Mouse (Mus musculus) ES-E14 (cell line): ENCODE measurements at regions not wholly inside any gene's neighbourhood (a gene's known extent, or its start where the extent isn't known, plus 50 kb on each side); places are given as distances from the start of the nearest gene placed in this dataset.

Experiments used
- DNase-seq: peaks from one replicate; pipeline ENCODE4 v3.0.0-alpha.2; 2013; ENCODE audit warnings: low read depth, low spot score
- H3K27ac ChIP-seq: 2 replicates; pipeline ENCODE4 v1.5.1; 2012; ENCODE audit warnings: low read depth, mild to moderate bottlenecking, low read length, moderate library complexity, mixed read lengths; ENCODE audit not compliant: poor library complexity, insufficient read depth, severe bottlenecking
- H3K36me3 ChIP-seq: 2 replicates; pipeline ENCODE4 v1.6.1; 2012; ENCODE audit warnings: mild to moderate bottlenecking, low read length, moderate library complexity, mixed read lengths; ENCODE audit not compliant: control insufficient read depth, poor library complexity, insufficient read depth, severe bottlenecking
- H3K4me1 ChIP-seq, 2 experiments: fragments of 150-350 bp in 1 of 2; sonication (generic) in 1 of 2; 2 replicates each; pipeline ENCODE4 v1.6.1; 2012; ENCODE audit warnings: low read length in 2 of 2, mild to moderate bottlenecking in 1 of 2, mixed read lengths in 1 of 2; ENCODE audit not compliant: control insufficient read depth in 2 of 2, insufficient read depth in 2 of 2, poor library complexity in 1 of 2
- H3K4me3 ChIP-seq, 2 experiments: fragments of 150-350 bp in 1 of 2; sonication (generic) in 1 of 2; 2 replicates each; pipeline ENCODE4 v1.5.1; 2012; ENCODE audit warnings: low read length in 2 of 2, low read depth in 1 of 2, mild to moderate bottlenecking in 1 of 2, mixed read lengths in 1 of 2; ENCODE audit not compliant: insufficient read depth in 1 of 2, poor library complexity in 1 of 2, severe bottlenecking in 1 of 2
- H3K9ac ChIP-seq: 2 replicates; pipeline ENCODE4 v1.6.1; 2012; ENCODE audit warnings: low read depth, mild to moderate bottlenecking, low read length, mixed read lengths; ENCODE audit not compliant: poor library complexity, insufficient read depth, severe bottlenecking
- H3K9me3 ChIP-seq: fragments of 150-350 bp; sonication (generic); 2 replicates; pipeline ENCODE4 v1.6.1; 2012; ENCODE audit warnings: low read depth, mild to moderate bottlenecking, low read length; ENCODE audit not compliant: control insufficient read depth, insufficient read depth
- CHD2 ChIP-seq: IDR thresholded peaks from 2 replicates; pipeline ENCODE4 v1.6.1; 2014; ENCODE audit warnings: mild to moderate bottlenecking, low read depth, low read length, inconsistent platforms
- HCFC1 ChIP-seq: IDR thresholded peaks from 2 replicates; pipeline ENCODE4 v1.6.1; 2012; ENCODE audit warnings: low read length, inconsistent platforms, borderline replicate concordance; ENCODE audit not compliant: insufficient read depth
- MAFK ChIP-seq: IDR thresholded peaks from 2 replicates; pipeline ENCODE4 v1.6.1; 2014; ENCODE audit warnings: mild to moderate bottlenecking, low read depth, low read length, inconsistent platforms; ENCODE audit not compliant: insufficient read depth
- ZC3H11A ChIP-seq: IDR thresholded peaks from 2 replicates; pipeline ENCODE4 v1.6.1; 2012; ENCODE audit warnings: low read depth, mild to moderate bottlenecking, inconsistent platforms, low read length, borderline replicate concordance
- ZNF384 ChIP-seq: IDR thresholded peaks from 2 replicates; pipeline ENCODE4 v1.6.1; 2012; ENCODE audit warnings: low read depth, low read length, inconsistent platforms
- in situ Hi-C, 2 experiments: fragments of 600-800 bp; cut with MboI; formaldehyde crosslinking; loops; one replicate each; pipeline ENCODE4 v1.15.1; 2025; ENCODE audit warnings: low sequenced_read_pairs in 2 of 2, inconsistent platforms in 1 of 2; ENCODE audit not compliant: unreplicated experiment in 2 of 2

DNA sequence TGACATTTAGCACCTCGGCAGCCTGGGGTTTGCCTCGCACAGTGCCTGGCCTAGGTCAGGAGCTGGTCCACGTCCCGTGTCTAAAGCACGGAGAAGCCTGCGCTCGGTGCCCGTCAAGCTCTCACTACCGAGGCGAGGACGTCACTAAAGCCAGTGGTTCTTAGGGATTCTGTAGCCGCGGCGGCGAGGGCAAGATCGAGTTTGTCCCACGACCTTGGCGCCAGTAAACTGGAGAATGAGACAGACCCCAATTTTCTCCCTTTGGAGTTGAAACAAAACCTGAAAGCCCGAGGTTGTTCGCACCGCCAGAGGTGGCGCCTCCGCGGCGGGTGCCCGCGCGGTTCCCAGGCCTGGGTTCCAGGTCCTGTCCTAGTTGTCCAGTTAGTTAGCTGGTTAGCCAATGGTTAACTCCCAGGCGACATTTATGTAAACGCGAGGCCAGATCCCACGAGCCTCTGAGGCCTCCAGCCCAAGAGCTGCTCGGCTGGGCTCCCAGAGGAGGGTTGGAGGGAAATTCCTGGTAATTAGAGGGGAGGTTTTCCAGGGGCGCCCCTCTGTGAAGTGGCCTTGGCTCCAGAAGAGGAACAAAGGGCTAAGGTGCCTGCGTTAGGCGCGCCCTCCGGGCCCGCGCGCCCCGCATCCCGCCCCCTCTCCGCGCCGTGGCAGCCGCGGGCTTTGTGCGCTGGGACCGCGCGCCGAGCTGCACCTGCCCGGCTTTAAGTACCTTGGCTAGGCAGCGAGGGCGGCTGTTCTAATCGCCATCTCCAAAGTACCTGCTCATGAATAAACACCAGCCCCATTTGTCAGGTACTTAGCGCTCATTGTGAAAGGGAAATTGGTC lies 74.0 kb downstream of the Rhcg start:
- no peak overlapping the region for H3K27ac ChIP-seq
- no peak overlapping the region for H3K9ac ChIP-seq
- no peaks in the 10 kb centered on the region for H3K36me3 ChIP-seq
- peak overlapping the region in 1 of 2 experiments; percentile 5; a peak in 2 of 4 replicates for H3K4me3 ChIP-seq
- H3K4me1 ChIP-seq = peaks cover 0 to 4% of the 10 kb centered on the region in 2 experiments; a peak in 1 of 4 replicates
- no peaks in the 10 kb centered on the region for H3K9me3 ChIP-seq
- TF ChIP-seq HCFC1 (no peak), MAFK (no peak), ZC3H11A (no peak), ZNF384 (no peak), CHD2 (no peak)
- no peak for DNase-seq
- in situ Hi-C loops = no loop called here

DNA sequence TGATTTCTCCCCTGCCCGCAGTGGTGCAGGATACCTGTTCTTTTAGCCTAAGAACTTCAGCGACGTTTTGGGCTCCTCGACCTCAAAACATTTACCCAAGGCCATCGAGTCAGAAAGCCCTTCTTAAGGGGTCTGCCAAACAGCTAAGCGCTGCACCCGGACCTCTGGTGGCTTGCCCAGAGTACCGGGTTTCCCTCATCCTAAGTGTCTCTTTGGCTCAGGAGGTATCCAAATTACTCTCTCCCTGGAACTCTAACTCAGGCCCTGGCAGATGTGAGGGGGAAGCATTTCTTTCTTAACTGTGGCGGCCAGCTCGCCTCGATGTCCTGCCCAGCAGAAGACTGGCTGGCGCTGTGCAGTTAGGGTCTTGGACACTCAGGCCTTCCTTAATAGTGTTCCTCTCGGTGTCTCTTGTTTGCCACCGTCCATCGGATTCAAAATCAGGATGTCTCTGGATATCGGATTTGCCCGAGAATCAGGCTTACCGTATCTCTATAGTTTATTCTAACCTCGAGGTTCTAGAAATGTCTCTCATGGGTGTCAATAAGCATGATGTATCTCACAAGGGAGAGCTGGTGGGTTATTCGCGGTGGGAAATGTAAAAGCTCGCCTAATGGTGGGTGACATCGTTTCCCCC lies 75.0 kb downstream of the Rhcg start:
- H3K27ac ChIP-seq = no peak overlapping the region
- H3K4me1 ChIP-seq = peaks cover 0 to 4% of the 10 kb centered on the region in 2 experiments; a peak in 1 of 4 replicates
- H3K36me3 ChIP-seq = no peaks in the 10 kb centered on the region
- in situ Hi-C loops = no loop called here
- H3K9ac ChIP-seq = no peak overlapping the region
- no peaks in the 10 kb centered on the region for H3K9me3 ChIP-seq
- TF ChIP-seq CHD2 = no peak
- no peak for TF ChIP-seq HCFC1
- no peak for TF ChIP-seq ZNF384
- no peak for TF ChIP-seq MAFK
- no peak for TF ChIP-seq ZC3H11A
- no peak for DNase-seq
- H3K4me3 ChIP-seq = no peak overlapping the region

DNA sequence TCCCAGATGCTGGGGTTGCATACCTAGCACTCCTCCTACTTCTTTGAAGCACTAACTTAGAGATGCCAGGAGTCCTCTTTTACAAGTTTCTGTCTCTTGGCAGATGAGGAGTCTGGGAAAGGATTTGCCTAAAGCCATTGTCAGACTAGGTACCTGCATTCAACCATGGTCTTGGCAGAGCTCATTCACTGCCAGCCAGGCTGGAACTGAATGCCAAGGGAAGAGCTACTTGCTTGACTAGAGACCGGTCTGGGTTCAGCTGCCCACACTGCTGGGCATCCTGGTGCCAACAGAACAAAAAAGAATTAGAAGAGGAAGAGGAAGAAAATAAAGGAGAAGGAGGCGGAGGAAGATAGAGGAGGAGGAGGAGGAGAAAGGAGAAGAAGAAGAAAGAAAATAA lies 74.1 kb upstream of the Polg start:
- no peak overlapping the region for H3K4me3 ChIP-seq
- no peak overlapping the region for H3K9ac ChIP-seq
- in situ Hi-C loops = no loop called here
- H3K36me3 ChIP-seq = no peaks in the 10 kb centered on the region
- no peak overlapping the region for H3K27ac ChIP-seq
- no peak for DNase-seq
- no peaks in the 10 kb centered on the region for H3K9me3 ChIP-seq
- H3K4me1 ChIP-seq = no peaks in the 10 kb centered on the region
- TF ChIP-seq CHD2 (no peak), MAFK (no peak), ZNF384 (no peak), ZC3H11A (no peak), HCFC1 (no peak)

DNA sequence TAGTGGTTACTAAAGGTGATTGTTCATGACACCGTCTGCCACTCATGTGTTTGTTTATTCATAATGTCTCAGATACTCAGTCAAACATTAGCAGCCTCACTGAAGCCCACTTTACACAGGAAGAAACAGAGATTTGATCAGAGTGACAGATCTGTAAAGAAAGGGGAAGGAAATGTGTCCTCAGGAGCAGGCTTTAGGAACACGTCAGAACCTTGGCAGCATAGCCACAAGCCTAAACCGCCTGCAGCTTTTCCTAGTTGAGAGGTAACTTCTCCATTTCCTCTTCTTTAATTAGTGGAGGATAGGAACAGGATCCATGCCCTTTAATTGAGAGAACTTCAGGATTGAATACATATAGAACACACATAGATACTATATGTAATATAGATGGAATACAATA lies 73.3 kb upstream of the Polg start:
- no peak overlapping the region for H3K9ac ChIP-seq
- peaks cover 4 to 5% of the 10 kb centered on the region in 2 experiments; a peak in 3 of 4 replicates for H3K4me1 ChIP-seq
- in situ Hi-C loops = loop anchor here in 1 of 2 experiments (5.0 kb wide), 1 partner anchor 42 kb away; no protein-coding TSS in a partner anchor
- H3K27ac ChIP-seq = no peak overlapping the region
- DNase-seq = no peak
- TF ChIP-seq HCFC1 = no peak
- no peak for TF ChIP-seq CHD2
- no peak for TF ChIP-seq ZNF384
- no peak for TF ChIP-seq MAFK
- no peak for TF ChIP-seq ZC3H11A
- H3K9me3 ChIP-seq = no peaks in the 10 kb centered on the region
- H3K4me3 ChIP-seq = no peak overlapping the region
- no peaks in the 10 kb centered on the region for H3K36me3 ChIP-seq
